Mouse (Mus musculus) myocyte (in vitro differentiated cells): ENCODE data around the gene Setd5. TPM values are rescaled to one million over a fixed set of nuclear protein-coding genes. Genes with fewer than 3 reads are reported as not detected.

Source experiments
- H3K27me3 ChIP-seq: one replicate; pipeline ENCODE4 v1.6.1; 2011; ENCODE audit not compliant: control insufficient read depth, insufficient read depth, insufficient read length
- H3K36me3 ChIP-seq: one replicate; pipeline ENCODE4 v1.6.1; 2011; ENCODE audit not compliant: control insufficient read depth, insufficient read depth
- H3K4me2 ChIP-seq: one replicate; pipeline ENCODE4 v1.6.1; 2011; ENCODE audit warnings: low read depth, control low read depth
- H3K4me3 ChIP-seq: one replicate; pipeline ENCODE4 v1.5.1; 2011; ENCODE audit warnings: mild to moderate bottlenecking, control low read depth, moderate library complexity
- H3K79me2 ChIP-seq: one replicate; pipeline ENCODE4 v1.6.1; 2011; ENCODE audit not compliant: control insufficient read depth, insufficient read depth
- H3ac ChIP-seq: one replicate; pipeline ENCODE4 v1.6.1; 2011; ENCODE audit not compliant: control insufficient read depth, insufficient read length
- CEBPB ChIP-seq: IDR thresholded peaks from 2 replicates; pipeline ENCODE4 v1.6.1; 2011; ENCODE audit warnings: mild to moderate bottlenecking, moderate library complexity; ENCODE audit not compliant: poor library complexity, insufficient read depth, severe bottlenecking
- E2F4 ChIP-seq: IDR thresholded peaks from one replicate; pipeline ENCODE4 v1.6.1; 2011; ENCODE audit warnings: mild to moderate bottlenecking, control low read depth, moderate library complexity; ENCODE audit not compliant: insufficient read depth
- MAX ChIP-seq: IDR thresholded peaks from one replicate; pipeline ENCODE4 v1.6.1; 2011; ENCODE audit warnings: low read depth, mild to moderate bottlenecking, control low read depth
- MYOD1 ChIP-seq, 3 experiments: IDR thresholded peaks; one replicate each; pipeline ENCODE4 v1.6.1; 2011; ENCODE audit warnings: control low read depth in 2 of 3, low read depth in 2 of 3, mild to moderate bottlenecking in 2 of 3, moderate library complexity in 1 of 3; ENCODE audit not compliant: insufficient read length in 2 of 3, control insufficient read depth in 1 of 3
- MYOG ChIP-seq, 3 experiments: IDR thresholded peaks; one replicate each; pipeline ENCODE4 v1.6.1; 2011; ENCODE audit warnings: control low read depth in 2 of 3, low read depth in 2 of 3, mild to moderate bottlenecking in 2 of 3; ENCODE audit not compliant: insufficient read length in 2 of 3, control insufficient read depth in 1 of 3, insufficient read depth in 1 of 3
- POLR2A ChIP-seq: IDR thresholded peaks from one replicate; pipeline ENCODE4 v1.6.1; 2011; ENCODE audit warnings: low read depth, mild to moderate bottlenecking, control low read depth, moderate library complexity; ENCODE audit not compliant: insufficient read length
- POLR2AphosphoS2 ChIP-seq: IDR thresholded peaks from one replicate; pipeline ENCODE4 v1.6.1; 2011; ENCODE audit warnings: low read depth, control low read depth; ENCODE audit not compliant: insufficient read length
- REST ChIP-seq: IDR thresholded peaks from one replicate; pipeline ENCODE4 v1.6.1; 2011; ENCODE audit warnings: mild to moderate bottlenecking, control low read depth, moderate library complexity; ENCODE audit not compliant: insufficient read depth, insufficient read length
- SRF ChIP-seq: IDR thresholded peaks from one replicate; pipeline ENCODE4 v1.6.1; 2011; ENCODE audit warnings: low read depth; ENCODE audit not compliant: control insufficient read depth, insufficient read length
- TCF12 ChIP-seq: IDR thresholded peaks from one replicate; pipeline ENCODE4 v1.6.1; 2011; ENCODE audit warnings: mild to moderate bottlenecking, control low read depth; ENCODE audit not compliant: poor library complexity, insufficient read depth, severe bottlenecking
- TCF3 ChIP-seq: IDR thresholded peaks from one replicate; pipeline ENCODE4 v1.6.1; 2011; ENCODE audit warnings: low read depth, control low read depth; ENCODE audit not compliant: insufficient read length
- USF1 ChIP-seq: IDR thresholded peaks from one replicate; pipeline ENCODE4 v1.6.1; 2011; ENCODE audit warnings: low read depth, mild to moderate bottlenecking, control low read depth, moderate library complexity
- polyA plus RNA-seq: library from polyadenylated mRNA; unstranded; fragments of >200 nt; fragmentation: generic; extraction: Trizol; gene quantifications from one replicate; pipeline ENCODE4 v1.2.1, GENCODE M21; 2012; ENCODE audit warnings: missing spikeins

Gene Setd5
- polyA plus RNA-seq, 1 experiment = 21.8 TPM

GRCm38 (mm10) chr6:113193765-113194460 lies 116.7 kb downstream of the Setd5 start:
- TF ChIP-seq TCF3 = no peak
- peak; percentile 86 for TF ChIP-seq REST
- no peak for TF ChIP-seq POLR2A
- Histone ChIP-seq H3K36me3 (no peaks in the 10 kb centered on the region), H3K4me2 (no peak overlapping the region), H3K79me2 (no peaks in the 10 kb centered on the region), H3ac (no peak overlapping the region), H3K27me3 (peaks cover 54% of the 10 kb centered on the region), H3K4me3 (no peak overlapping the region)

DNA sequence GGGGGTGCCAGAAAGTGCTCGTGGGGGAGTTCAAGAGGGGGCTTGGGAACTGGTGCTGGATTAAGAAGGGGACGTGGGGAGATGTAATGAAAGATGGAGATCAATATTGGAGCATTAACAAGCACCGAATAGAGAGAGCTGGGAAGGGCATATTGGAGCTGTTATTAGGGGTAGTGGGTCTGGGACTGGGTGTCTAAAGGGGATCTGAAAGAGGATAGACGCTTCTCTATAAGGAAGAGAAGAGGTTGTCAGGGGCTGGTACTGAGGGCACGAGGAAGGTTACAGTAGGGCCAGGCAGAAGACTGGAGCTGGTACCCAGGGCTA lies 117.3 kb downstream of the Setd5 start:
- no peaks in the 10 kb centered on the region for H3K79me2 ChIP-seq
- no peak overlapping the region for H3ac ChIP-seq
- TF ChIP-seq TCF12 = no peak
- no peak for TF ChIP-seq CEBPB
- no peak for TF ChIP-seq MAX
- no peak for TF ChIP-seq E2F4
- no peak for TF ChIP-seq MYOG (IDR thresholded peaks at IDR 0.05; ENCODE audit: control insufficient read depth in 1 of 3, insufficient read depth in 1 of 3, insufficient read length in 2 of 3, low read depth in 2 of 3)
- TF ChIP-seq POLR2AphosphoS2 = no peak
- no peak for TF ChIP-seq MYOD1 (IDR thresholded peaks at IDR 0.05; ENCODE audit: control insufficient read depth in 1 of 3, insufficient read length in 2 of 3, low read depth in 2 of 3)
- TF ChIP-seq SRF = no peak
- TF ChIP-seq TCF3 = no peak
- TF ChIP-seq USF1 = no peak
- no peak for TF ChIP-seq REST
- H3K27me3 ChIP-seq = peaks cover 57% of the 10 kb centered on the region
- H3K4me2 ChIP-seq = no peak overlapping the region
- H3K4me3 ChIP-seq = no peak overlapping the region
- H3K36me3 ChIP-seq = no peaks in the 10 kb centered on the region

GRCm38 (mm10) chr6:113194841-113195595 lies 117.9 kb downstream of the Setd5 start, which contains the start of gene Lhfpl4:
TSS of gene Lhfpl4 (minus strand) at chr6:113195384.
- no peaks in the 10 kb centered on the region for H3K36me3 ChIP-seq
- TF ChIP-seq CEBPB (no peak), MAX (no peak)
- peaks cover 57% of the 10 kb centered on the region for H3K27me3 ChIP-seq
- no peak within 1 kb of the TSS for H3ac ChIP-seq
- H3K4me3 ChIP-seq = no peak within 1 kb of the TSS
- H3K79me2 ChIP-seq = no peaks in the 10 kb centered on the region
- H3K4me2 ChIP-seq = no peak within 1 kb of the TSS

DNA sequence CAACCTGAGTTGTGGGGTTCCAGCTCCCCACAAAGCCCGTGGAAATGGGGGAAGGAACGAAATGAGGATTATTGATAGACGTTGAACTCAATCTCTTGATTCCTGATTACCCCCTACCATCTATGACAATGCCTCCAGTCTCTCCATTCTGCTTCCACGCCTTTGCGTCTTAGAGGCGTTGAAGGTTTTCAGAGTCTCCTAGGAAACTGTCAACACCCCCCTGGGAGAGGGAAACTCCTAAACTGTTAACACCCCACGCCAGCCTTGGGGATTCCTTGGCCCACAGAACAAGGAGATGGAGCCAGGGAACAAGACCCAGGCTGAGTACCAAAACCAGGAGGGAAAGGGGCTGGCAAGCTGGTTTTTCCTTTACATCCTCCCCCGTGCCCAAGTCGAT lies 118.4 kb downstream of the Setd5 start:
- H3ac ChIP-seq = no peak overlapping the region
- TF ChIP-seq POLR2AphosphoS2 (no peak), E2F4 (no peak), USF1 (no peak), MAX (no peak), MYOD1 (IDR thresholded peaks at IDR 0.05; ENCODE audit: control insufficient read depth in 1 of 3, insufficient read length in 2 of 3, low read depth in 2 of 3) (no peak), SRF (no peak), POLR2A (no peak), TCF12 (no peak), MYOG (IDR thresholded peaks at IDR 0.05; ENCODE audit: control insufficient read depth in 1 of 3, insufficient read depth in 1 of 3, insufficient read length in 2 of 3, low read depth in 2 of 3) (no peak), CEBPB (no peak), REST (no peak), TCF3 (no peak)
- H3K79me2 ChIP-seq = no peaks in the 10 kb centered on the region
- H3K4me3 ChIP-seq = no peak overlapping the region
- H3K27me3 ChIP-seq = peaks cover 57% of the 10 kb centered on the region
- no peak overlapping the region for H3K4me2 ChIP-seq
- no peaks in the 10 kb centered on the region for H3K36me3 ChIP-seq

Other genes with a start within 250 kb of the Setd5 start
- gene Srgap3, start 130.1 kb upstream of the Setd5 start, polyA plus RNA-seq = 6.9 TPM
- gene Thumpd3, start 31.1 kb upstream of the Setd5 start, polyA plus RNA-seq = 22.9 TPM
- 0.11 TPM for gene Lhfpl4, start 118.0 kb downstream of the Setd5 start, polyA plus RNA-seq
- 16.8 TPM for gene Mtmr14, start 160.5 kb downstream of the Setd5 start, polyA plus RNA-seq
- 0.08 TPM for gene Cpne9, start 204.9 kb downstream of the Setd5 start, polyA plus RNA-seq
- 15.0 TPM for gene Brpf1, start 229.8 kb downstream of the Setd5 start, polyA plus RNA-seq
- gene Ogg1, start 249.6 kb downstream of the Setd5 start, polyA plus RNA-seq = 11.8 TPM